Comparison of ENCODE assay signal across 8 mouse cellular contexts in genomic region chr6:48645660-48646308, GRCm38 (mm10). TPM values are rescaled to one million over a fixed set of nuclear protein-coding genes. Genes with fewer than 3 reads are reported as not detected.
DNase-seq lines count a peak whose midpoint lies in the region; ATAC-seq and TF ChIP-seq lines count a peak whose summit lies in the region.

No protein-coding gene starts in this region.

- H3K9ac ChIP-seq in intestine, embryonic 16.5 days (ENCODE audit: low read depth, low read length), result no peak overlapping the region

- peak; percentile 67 to 72 for DNase-seq in left cerebral cortex, adult 18-20 months (ENCODE audit: low spot score in 2 of 2)
- DNase-seq in left cerebral cortex, adult 11 months (ENCODE audit: low spot score), result no peak
- peak; percentile 53 to 66 for DNase-seq in cerebellum, adult 2 months
- peak; percentile 69 for DNase-seq in gastrocnemius, postnatal 14 days
- peak; percentile 74 for DNase-seq in limb, embryonic 10.5 days (ENCODE audit: low spot score)
- peak; percentile 70 to 79 for DNase-seq in natural killer cell, adult 2 months (ENCODE audit: low spot score in 2 of 2)
- DNase-seq in telencephalon, adult 2 months (ENCODE audit: low read depth, low spot score), result peak; percentile 50

- no peak for TF ChIP-seq POLR2A in cerebellum, adult 2 months (IDR thresholded peaks at IDR 0.05; ENCODE audit: borderline replicate concordance, insufficient read depth, low read length)

- H3K27me3 ChIP-seq in cerebellum, adult 2 months (ENCODE audit: control insufficient read depth, insufficient read depth, low read length), result no peaks in the 10 kb centered on the region
- H3K27me3 ChIP-seq in intestine, embryonic 16.5 days (replicated peaks; ENCODE audit: control insufficient read depth, insufficient read depth, low read length), result no peaks in the 10 kb centered on the region
- H3K27me3 ChIP-seq in limb, embryonic 10.5 days (ENCODE audit: low read depth, poor library complexity, severe bottlenecking), result no peaks in the 10 kb centered on the region

- H3K36me3 ChIP-seq in intestine, embryonic 16.5 days (ENCODE audit: control insufficient read depth, insufficient read depth, low read length), result no peaks in the 10 kb centered on the region
- no peaks in the 10 kb centered on the region for H3K36me3 ChIP-seq in limb, embryonic 10.5 days

- intact Hi-C loops in gastrocnemius, postnatal 14 days (cut with DNase I; ENCODE audit: low total_unique reads), result loop anchor here (5.0 to 10.0 kb wide), 2 partner anchors 127 to 471 kb away; partner anchors contain the start of gene Gimap3

- WGBS in cerebellum, adult 2 months, result 11% methylated on average over 12 of the region's 12 CpGs
- WGBS in intestine, embryonic 16.5 days, result 9% methylated on average over 12 of the region's 12 CpGs
- WGBS in limb, embryonic 10.5 days, result 19% methylated on average over 12 of the region's 12 CpGs

- peak; percentile 83 for TF ChIP-seq CTCF in cerebellum, adult 2 months (IDR thresholded peaks at IDR 0.05; ENCODE audit: borderline replicate concordance, insufficient read depth, low read depth, low read length)

- H3K4me3 ChIP-seq in cerebellum, adult 2 months (replicated peaks; ENCODE audit: insufficient read depth, low read depth, low read length), result no peak overlapping the region
- no peak overlapping the region for H3K4me3 ChIP-seq in intestine, embryonic 16.5 days (ENCODE audit: low read length)
- H3K4me3 ChIP-seq in limb, embryonic 10.5 days, result no peak overlapping the region

- no peak overlapping the region for H3K4me2 ChIP-seq in intestine, embryonic 16.5 days (ENCODE audit: low read depth, low read length)

- peak; percentile 43; the same call in 1 of the 2 replicates for ATAC-seq in intestine, embryonic 16.5 days

- no peaks in the 10 kb centered on the region for H3K4me1 ChIP-seq in cerebellum, adult 2 months (ENCODE audit: control insufficient read depth, insufficient read depth, low read length)
- no peaks in the 10 kb centered on the region for H3K4me1 ChIP-seq in intestine, embryonic 16.5 days (ENCODE audit: control insufficient read depth, insufficient read depth, low read length)
- 0 out of 2 replicates have a peak, but pooled peaks cover 3% of the 10 kb centered on the region for H3K4me1 ChIP-seq in limb, embryonic 10.5 days

- H3K9me3 ChIP-seq in intestine, embryonic 16.5 days (ENCODE audit: control insufficient read depth, low read length), result no peaks in the 10 kb centered on the region
- H3K9me3 ChIP-seq in limb, embryonic 10.5 days (replicated peaks), result no peaks in the 10 kb centered on the region

- no peak overlapping the region for H3K27ac ChIP-seq in cerebellum, adult 2 months (ENCODE audit: insufficient read depth, low read length)
- H3K27ac ChIP-seq in intestine, embryonic 16.5 days (ENCODE audit: low read length), result no peak overlapping the region
- no peak overlapping the region for H3K27ac ChIP-seq in limb, embryonic 10.5 days

RNA-seq across cellular contexts. Expression of gene Gimap8, which starts 1.2 kb away (rescaled TPM):
- under 1 TPM; 0.91 to 0.93 TPM for total RNA-seq in left cerebral cortex, adult 18-20 months (2021)
- polyA plus RNA-seq in cerebellum, adult 2 months (2012; rRNA removed), result 1.3 TPM in 2 replicates
- 1 to 10 TPM; 4.3 to 5.3 TPM for total RNA-seq in gastrocnemius, postnatal 14 days (2021)
- polyA plus RNA-seq in intestine, embryonic 16.5 days (2015; fragmentation: Nextera tagmentation; extraction: Ambion mirVana), result 1.7 TPM in 2 replicates
- polyA plus RNA-seq in limb, embryonic 10.5 days (2016; fragmentation: Nextera tagmentation; extraction: Ambion mirVana), result 0.35 TPM in 2 replicates

RNA-seq across cellular contexts. Expression of gene AI854703, which starts 19.2 kb away (rescaled TPM):
- total RNA-seq in left cerebral cortex, adult 18-20 months (2021), result 10 to 100 TPM; 15.9 to 16.0 TPM
- polyA plus RNA-seq in cerebellum, adult 2 months (2012; rRNA removed), result 34.3 and 35.2 TPM in 2 replicates
- total RNA-seq in gastrocnemius, postnatal 14 days (2021), result under 1 TPM; 0.40 to 0.45 TPM
- 0.95 and 1.1 TPM in 2 replicates for polyA plus RNA-seq in intestine, embryonic 16.5 days (2015; fragmentation: Nextera tagmentation; extraction: Ambion mirVana)
- 1.1 and 1.3 TPM in 2 replicates for polyA plus RNA-seq in limb, embryonic 10.5 days (2016; fragmentation: Nextera tagmentation; extraction: Ambion mirVana)

RNA-seq across cellular contexts. Expression of gene Gimap9, which starts 30.1 kb away (rescaled TPM):
- total RNA-seq in left cerebral cortex, adult 18-20 months (2021), result under 1 TPM; 0.70 to 0.80 TPM
- 0.86 and 0.98 TPM in 2 replicates for polyA plus RNA-seq in cerebellum, adult 2 months (2012; rRNA removed)
- 1 to 10 TPM; 1.6 to 2.2 TPM for total RNA-seq in gastrocnemius, postnatal 14 days (2021)
- 15.9 and 16.5 TPM in 2 replicates for polyA plus RNA-seq in intestine, embryonic 16.5 days (2015; fragmentation: Nextera tagmentation; extraction: Ambion mirVana)
- polyA plus RNA-seq in limb, embryonic 10.5 days (2016; fragmentation: Nextera tagmentation; extraction: Ambion mirVana), result 3.9 and 4.1 TPM in 2 replicates

RNA-seq across cellular contexts. Expression of gene Gimap4, which starts 38.6 kb away (rescaled TPM):
- total RNA-seq in left cerebral cortex, adult 18-20 months (2021), result under 1 TPM; 0.28 to 0.75 TPM
- polyA plus RNA-seq in cerebellum, adult 2 months (2012; rRNA removed), result 0.54 and 0.74 TPM in 2 replicates
- 10 to 100 TPM; 10.7 to 12.5 TPM for total RNA-seq in gastrocnemius, postnatal 14 days (2021)
- 21.2 and 23.2 TPM in 2 replicates for polyA plus RNA-seq in intestine, embryonic 16.5 days (2015; fragmentation: Nextera tagmentation; extraction: Ambion mirVana)
- polyA plus RNA-seq in limb, embryonic 10.5 days (2016; fragmentation: Nextera tagmentation; extraction: Ambion mirVana), result 9.6 and 10.1 TPM in 2 replicates

RNA-seq across cellular contexts. Expression of gene Zfp775, which starts 43.9 kb away (rescaled TPM):
- 1 to 10 TPM; 6.0 to 8.1 TPM for total RNA-seq in left cerebral cortex, adult 18-20 months (2021)
- polyA plus RNA-seq in cerebellum, adult 2 months (2012; rRNA removed), result 7.4 and 7.6 TPM in 2 replicates
- total RNA-seq in gastrocnemius, postnatal 14 days (2021), result 1 to 10 TPM; 5.2 to 5.5 TPM
- polyA plus RNA-seq in intestine, embryonic 16.5 days (2015; fragmentation: Nextera tagmentation; extraction: Ambion mirVana), result 5.2 and 6.1 TPM in 2 replicates
- polyA plus RNA-seq in limb, embryonic 10.5 days (2016; fragmentation: Nextera tagmentation; extraction: Ambion mirVana), result 7.7 and 10.6 TPM in 2 replicates

Comparison
In these comparisons a context has a peak if more than half of its experiments do, and no peak if none do; other contexts are left out.
1. RNA of gene AI854703, which starts 19.2 kb away (polyA plus RNA-seq): 34.3 to 35.2 TPM in cerebellum, adult 2 months; 1.1 to 1.3 TPM in limb, embryonic 10.5 days and 0.95 to 1.1 TPM in intestine, embryonic 16.5 days; every median in the first group is over 10 times any median in the second.